Mouse (Mus musculus) frontal cortex, adult (tissue): Measurements from ENCODE around the gene Lama2.

Source experiments
- ATAC-seq: cut with Nextera tagmentation; 2 replicates; pipeline ENCODE4 v1.9.2; 2017; ENCODE audit warnings: mild to moderate bottlenecking, moderate library complexity, mixed read lengths; ENCODE audit not compliant: low TSS enrichment

The Lama2 gene

GRCm38 (mm10) chr10:27384636-27385035, 234.9 kb downstream of the Lama2 start:
- ATAC-seq: peak; percentile 93

- ATAC-seq: peak; percentile 66
Measured at GRCm38 (mm10) chr10:27382887-27383609, 236.5 kb downstream of the Lama2 start.

- ATAC-seq: peak; percentile 74
Measured at GRCm38 (mm10) chr10:27378286-27378685, 241.3 kb downstream of the Lama2 start.

- ATAC-seq: no peak
Measured at GRCm38 (mm10) chr10:27344278-27344677, 275.3 kb downstream of the Lama2 start.

- ATAC-seq: peak; percentile 99
Measured at GRCm38 (mm10) chr10:27322410-27322990, 297.1 kb downstream of the Lama2 start.

- ATAC-seq: no peak
Measured at GRCm38 (mm10) chr10:27307444-27307843, 312.1 kb downstream of the Lama2 start.

- ATAC-seq: peak; percentile 79
Measured at GRCm38 (mm10) chr10:27305301-27305700, 314.3 kb downstream of the Lama2 start.

GRCm38 (mm10) chr10:27285098-27285860, 334.3 kb downstream of the Lama2 start:
- ATAC-seq: no peak

GRCm38 (mm10) chr10:27267432-27267831, 352.1 kb downstream of the Lama2 start:
- ATAC-seq: no peak

- no peak for ATAC-seq
Measured at GRCm38 (mm10) chr10:27265812-27266211, 353.7 kb downstream of the Lama2 start.

GRCm38 (mm10) chr10:27264713-27265112, 354.8 kb downstream of the Lama2 start:
- ATAC-seq: 0 out of 2 replicates have a peak, but pooled peaks have one; percentile 34

- ATAC-seq: no peak
Measured at GRCm38 (mm10) chr10:27249741-27250140, 369.8 kb downstream of the Lama2 start.

GRCm38 (mm10) chr10:27234755-27235154, 384.8 kb downstream of the Lama2 start:
- no peak for ATAC-seq

GRCm38 (mm10) chr10:27233577-27233976, 386.0 kb downstream of the Lama2 start:
- no peak for ATAC-seq

GRCm38 (mm10) chr10:27223815-27224375, 395.7 kb downstream of the Lama2 start:
- ATAC-seq: peak; percentile 59; the same call in 1 of the 2 replicates

- peak; percentile 57; the same call in 1 of the 2 replicates for ATAC-seq
Measured at GRCm38 (mm10) chr10:27222639-27223315, 396.8 kb downstream of the Lama2 start.

- ATAC-seq: no peak
Measured at GRCm38 (mm10) chr10:27219698-27220097, 399.9 kb downstream of the Lama2 start.

- no peak for ATAC-seq
Measured at GRCm38 (mm10) chr10:27207320-27207719, 412.2 kb downstream of the Lama2 start.

GRCm38 (mm10) chr10:27198443-27198842, 421.1 kb downstream of the Lama2 start:
- ATAC-seq: no peak

- ATAC-seq: peak; percentile 34; the same call in 1 of the 2 replicates
Measured at GRCm38 (mm10) chr10:27193986-27194908, 425.3 kb downstream of the Lama2 start.
